Mouse (Mus musculus): ENCODE data around the gene Churc1. TPM values are rescaled to one million over a fixed set of nuclear protein-coding genes. Genes with fewer than 3 reads are reported as not detected.

Gene Churc1
- polyA plus RNA-seq, 1 experiment from 2014 or later: 129 TPM

GRCm38 (mm10) chr12:76814120-76814519, 48.8 kb downstream of the Churc1 start:
- no peak overlapping the region for H3K9ac ChIP-seq (ENCODE audit: low read depth, low read length)
- no peak overlapping the region for H3K4me3 ChIP-seq (ENCODE audit: low read depth, low read length)
- WGBS: 84% methylated on average over 2 of the region's 2 CpGs
- no peak for TF ChIP-seq CTCF (IDR thresholded peaks at IDR 0.05; ENCODE audit: low read depth)
- H3K36me3 ChIP-seq (ENCODE audit: control insufficient read depth, insufficient read depth): no peaks in the 10 kb centered on the region
- H3K27me3 ChIP-seq (replicated peaks; ENCODE audit: control insufficient read depth, insufficient read depth, low read length): no peaks in the 10 kb centered on the region
- no peaks in the 10 kb centered on the region for H3K9me3 ChIP-seq (ENCODE audit: control insufficient read depth)
- H3K4me1 ChIP-seq (replicated peaks; ENCODE audit: control insufficient read depth, insufficient read depth, low read length): no peaks in the 10 kb centered on the region
- ATAC-seq: no peak
- no peak overlapping the region for H3K27ac ChIP-seq (ENCODE audit: low read depth, low read length)
- no peak overlapping the region for H3K4me2 ChIP-seq (replicated peaks; ENCODE audit: low read depth)

GRCm38 (mm10) chr12:76816720-76817119, 51.4 kb downstream of the Churc1 start:
- 55% methylated on average over 4 of the region's 4 CpGs for WGBS
- Histone ChIP-seq H3K27ac (ENCODE audit: low read depth, low read length) (no peak overlapping the region), H3K27me3 (replicated peaks; ENCODE audit: control insufficient read depth, insufficient read depth, low read length) (0 out of 2 replicates have a peak, but pooled peaks cover 1% of the 10 kb centered on the region), H3K4me3 (ENCODE audit: low read depth, low read length) (no peak overlapping the region), H3K36me3 (ENCODE audit: control insufficient read depth, insufficient read depth) (no peaks in the 10 kb centered on the region), H3K4me1 (replicated peaks; ENCODE audit: control insufficient read depth, insufficient read depth, low read length) (no peaks in the 10 kb centered on the region; the same call in 1 of the 2 replicates), H3K9me3 (ENCODE audit: control insufficient read depth) (no peaks in the 10 kb centered on the region), H3K9ac (ENCODE audit: low read depth, low read length) (no peak overlapping the region), H3K4me2 (replicated peaks; ENCODE audit: low read depth) (no peak overlapping the region)
- no peak for ATAC-seq
- TF ChIP-seq CTCF (IDR thresholded peaks at IDR 0.05; ENCODE audit: low read depth): no peak

GRCm38 (mm10) chr12:76817176-76817575, 51.8 kb downstream of the Churc1 start:
- 71% methylated on average over 4 of the region's 4 CpGs for WGBS
- Histone ChIP-seq H3K4me3 (ENCODE audit: low read depth, low read length) (no peak overlapping the region), H3K27ac (ENCODE audit: low read depth, low read length) (no peak overlapping the region)

GRCm38 (mm10) chr12:76818120-76818519, 52.8 kb downstream of the Churc1 start:
- no peak overlapping the region for H3K9ac ChIP-seq (ENCODE audit: low read depth, low read length)
- ATAC-seq: peak; percentile 46
- no peaks in the 10 kb centered on the region for H3K36me3 ChIP-seq (ENCODE audit: control insufficient read depth, insufficient read depth)
- H3K4me1 ChIP-seq (replicated peaks; ENCODE audit: control insufficient read depth, insufficient read depth, low read length): no peaks in the 10 kb centered on the region; the same call in 1 of the 2 replicates
- H3K4me2 ChIP-seq (replicated peaks; ENCODE audit: low read depth): no peak overlapping the region
- H3K27me3 ChIP-seq (replicated peaks; ENCODE audit: control insufficient read depth, insufficient read depth, low read length): peaks cover 10% of the 10 kb centered on the region; the same call in 1 of the 2 replicates
- TF ChIP-seq CTCF (IDR thresholded peaks at IDR 0.05; ENCODE audit: low read depth): no peak
- H3K27ac ChIP-seq (ENCODE audit: low read depth, low read length): no peak overlapping the region
- H3K4me3 ChIP-seq (ENCODE audit: low read depth, low read length): no peak overlapping the region
- H3K9me3 ChIP-seq (ENCODE audit: control insufficient read depth): no peaks in the 10 kb centered on the region
- WGBS: 59% methylated on average over 4 of the region's 4 CpGs

More at GRCm38 (mm10) chr12:76817176-76817575, 51.8 kb downstream of the Churc1 start:
- no peaks in the 10 kb centered on the region for H3K9me3 ChIP-seq (ENCODE audit: control insufficient read depth)
- no peaks in the 10 kb centered on the region for H3K36me3 ChIP-seq (ENCODE audit: control insufficient read depth, insufficient read depth)
- no peak overlapping the region for H3K4me2 ChIP-seq (replicated peaks; ENCODE audit: low read depth)
- H3K9ac ChIP-seq (ENCODE audit: low read depth, low read length): no peak overlapping the region
- H3K27me3 ChIP-seq (replicated peaks; ENCODE audit: control insufficient read depth, insufficient read depth, low read length): peaks cover 6% of the 10 kb centered on the region; the same call in 1 of the 2 replicates
- H3K4me1 ChIP-seq (replicated peaks; ENCODE audit: control insufficient read depth, insufficient read depth, low read length): no peaks in the 10 kb centered on the region; the same call in 1 of the 2 replicates
- ATAC-seq: no peak
- TF ChIP-seq CTCF (IDR thresholded peaks at IDR 0.05; ENCODE audit: low read depth): no peak

GRCm38 (mm10) chr12:76818908-76819307, 53.6 kb downstream of the Churc1 start:
- 76% methylated on average over 9 of the region's 9 CpGs for WGBS
- no peaks in the 10 kb centered on the region for H3K9me3 ChIP-seq (ENCODE audit: control insufficient read depth)
- no peak overlapping the region for H3K4me3 ChIP-seq (ENCODE audit: low read depth, low read length)
- H3K36me3 ChIP-seq (ENCODE audit: control insufficient read depth, insufficient read depth): no peaks in the 10 kb centered on the region
- H3K27ac ChIP-seq (ENCODE audit: low read depth, low read length): no peak overlapping the region
- no peak overlapping the region for H3K9ac ChIP-seq (ENCODE audit: low read depth, low read length)
- ATAC-seq: no peak
- H3K4me2 ChIP-seq (replicated peaks; ENCODE audit: low read depth): no peak overlapping the region
- H3K4me1 ChIP-seq (replicated peaks; ENCODE audit: control insufficient read depth, insufficient read depth, low read length): no peaks in the 10 kb centered on the region; the same call in 1 of the 2 replicates
- peaks cover 10% of the 10 kb centered on the region for H3K27me3 ChIP-seq (replicated peaks; ENCODE audit: control insufficient read depth, insufficient read depth, low read length)
- TF ChIP-seq CTCF (IDR thresholded peaks at IDR 0.05; ENCODE audit: low read depth): no peak

- Histone ChIP-seq H3K9ac (ENCODE audit: low read depth, low read length) (no peak overlapping the region), H3K9me3 (ENCODE audit: control insufficient read depth) (no peaks in the 10 kb centered on the region), H3K27ac (ENCODE audit: low read depth, low read length) (no peak overlapping the region), H3K36me3 (ENCODE audit: control insufficient read depth, insufficient read depth) (no peaks in the 10 kb centered on the region), H3K4me1 (replicated peaks; ENCODE audit: control insufficient read depth, insufficient read depth, low read length) (no peaks in the 10 kb centered on the region; the same call in 1 of the 2 replicates), H3K4me3 (ENCODE audit: low read depth, low read length) (no peak overlapping the region), H3K27me3 (replicated peaks; ENCODE audit: control insufficient read depth, insufficient read depth, low read length) (peaks cover 10% of the 10 kb centered on the region), H3K4me2 (replicated peaks; ENCODE audit: low read depth) (0 out of 2 replicates have a peak overlapping the region, but pooled peaks have one; percentile 94)
- no peak for ATAC-seq
- 46% methylated on average over 6 of the region's 6 CpGs for WGBS
- TF ChIP-seq CTCF (IDR thresholded peaks at IDR 0.05; ENCODE audit: low read depth): no peak
Measured at GRCm38 (mm10) chr12:76819816-76820215, 54.5 kb downstream of the Churc1 start.
